Mouse (Mus musculus) kidney, adult 11 months (tissue): ENCODE data around the gene Tbc1d14.

Source experiments
- DNase-seq: peaks from one replicate; pipeline ENCODE4 v3.0.0; 2022

Tbc1d14 gene

DNA sequence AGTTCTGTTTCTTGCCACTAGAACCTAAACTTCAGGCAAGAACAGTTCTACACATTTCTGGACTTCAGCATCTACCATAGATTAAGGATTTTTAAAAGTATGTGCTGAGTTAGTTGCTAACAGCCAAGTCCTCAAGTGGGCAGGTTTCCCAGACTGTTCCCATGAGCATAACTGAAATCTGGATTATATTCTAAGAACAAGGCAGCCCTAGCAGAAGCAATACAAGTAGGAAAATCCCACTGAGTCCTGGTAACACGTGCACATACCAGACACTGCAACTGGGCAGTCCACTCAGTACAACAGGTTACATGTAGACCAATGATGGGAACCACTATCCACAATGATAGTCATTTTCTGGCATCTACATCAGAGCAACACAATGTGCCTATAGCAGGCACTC, 17.3 kb downstream of the Tbc1d14 start:
- no peak for DNase-seq

DNA sequence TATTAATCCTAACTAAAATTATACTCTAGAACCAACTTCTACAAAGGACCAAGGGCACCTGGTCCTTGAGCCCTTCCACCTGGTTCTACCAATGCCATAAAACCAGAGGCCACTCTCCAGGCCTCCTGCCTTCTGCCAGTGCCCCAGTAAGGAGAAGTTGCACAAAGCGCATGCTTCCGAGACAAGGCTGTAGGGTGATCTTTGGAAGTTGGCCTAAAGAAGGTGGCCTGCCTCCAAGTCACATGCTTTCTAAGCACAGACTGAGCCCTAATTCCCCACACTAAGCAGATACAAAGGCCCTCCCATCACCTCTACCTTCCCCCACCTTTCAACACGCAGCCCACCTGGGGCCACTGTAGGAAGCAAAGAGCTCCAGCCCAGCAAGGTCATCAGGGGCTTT, 17.8 kb downstream of the Tbc1d14 start:
- DNase-seq, result peak; percentile 92

DNA sequence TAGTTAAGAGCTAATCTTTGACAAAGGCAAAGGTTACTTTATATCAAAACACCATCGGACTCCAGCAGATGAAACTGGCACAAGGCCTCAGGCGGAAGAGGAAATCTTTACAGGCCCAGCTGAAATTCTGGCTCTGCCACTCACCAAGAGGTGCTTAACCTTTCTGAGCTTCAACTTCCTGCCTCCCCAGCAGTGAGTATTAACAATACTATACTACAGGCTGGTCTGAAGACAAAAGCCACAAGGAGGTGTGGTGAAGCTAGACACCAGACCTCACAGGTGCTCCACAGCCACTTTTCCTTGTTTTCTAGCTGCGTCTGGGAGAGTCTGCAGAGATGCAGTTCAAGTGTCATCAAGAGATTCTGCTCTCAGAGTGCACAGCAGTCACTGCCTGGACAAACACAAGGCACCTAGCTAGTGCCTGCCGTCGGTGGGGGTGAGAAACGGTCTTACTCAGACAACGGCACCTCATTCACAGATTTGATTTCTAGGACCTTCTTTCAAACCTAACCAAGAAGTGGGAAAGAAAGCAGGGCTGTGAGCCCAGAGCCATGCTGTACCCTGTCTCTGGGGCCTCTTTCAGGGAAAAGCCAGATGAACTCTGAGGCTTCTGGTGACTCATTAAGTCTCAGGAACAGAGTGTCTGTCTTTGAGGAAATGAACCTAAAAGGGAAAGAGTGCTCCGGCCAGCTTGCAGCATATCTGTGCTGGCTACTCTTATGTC, 18.8 kb downstream of the Tbc1d14 start:
- DNase-seq, result no peak

DNA sequence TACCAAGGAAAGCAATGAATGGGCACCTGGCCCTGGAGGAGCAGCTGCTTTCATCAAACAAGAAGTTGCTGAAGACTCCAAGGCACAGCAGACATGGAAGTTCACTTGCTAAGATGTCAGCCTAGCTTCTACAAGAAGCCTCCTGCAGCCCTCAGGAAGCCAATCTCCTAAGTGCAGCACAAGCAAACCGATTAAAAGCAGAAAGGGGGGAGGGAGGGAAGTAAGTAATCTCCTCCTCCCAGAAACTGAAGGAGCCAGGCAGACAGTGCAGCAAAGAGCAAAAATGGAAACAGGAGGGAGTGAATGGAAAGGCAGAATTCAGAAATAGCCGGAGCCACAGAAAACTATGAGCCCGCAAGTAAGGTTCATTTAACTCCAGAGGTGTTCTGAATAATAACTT, 19.7 kb downstream of the Tbc1d14 start:
- no peak for DNase-seq

DNA sequence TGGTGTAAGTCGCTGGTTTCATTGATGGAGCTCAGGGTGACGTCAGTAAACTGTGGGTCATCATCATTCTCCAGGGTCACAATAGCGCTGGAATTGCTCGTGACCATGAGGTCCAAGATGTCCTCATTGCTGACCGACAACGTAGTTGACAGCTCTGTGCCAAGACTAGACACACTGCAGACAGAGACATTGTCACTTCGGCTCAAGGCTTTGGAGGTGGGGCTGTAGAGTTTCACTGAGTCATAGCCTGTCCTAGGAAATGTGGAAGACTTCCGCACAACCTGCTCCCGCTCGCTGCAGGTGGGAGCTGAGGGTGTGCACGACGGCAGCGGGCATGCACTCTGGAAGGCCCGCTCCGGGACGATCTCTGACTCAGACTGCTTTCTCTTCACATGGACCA, 21.7 kb downstream of the Tbc1d14 start:
- DNase-seq, result no peak

DNA sequence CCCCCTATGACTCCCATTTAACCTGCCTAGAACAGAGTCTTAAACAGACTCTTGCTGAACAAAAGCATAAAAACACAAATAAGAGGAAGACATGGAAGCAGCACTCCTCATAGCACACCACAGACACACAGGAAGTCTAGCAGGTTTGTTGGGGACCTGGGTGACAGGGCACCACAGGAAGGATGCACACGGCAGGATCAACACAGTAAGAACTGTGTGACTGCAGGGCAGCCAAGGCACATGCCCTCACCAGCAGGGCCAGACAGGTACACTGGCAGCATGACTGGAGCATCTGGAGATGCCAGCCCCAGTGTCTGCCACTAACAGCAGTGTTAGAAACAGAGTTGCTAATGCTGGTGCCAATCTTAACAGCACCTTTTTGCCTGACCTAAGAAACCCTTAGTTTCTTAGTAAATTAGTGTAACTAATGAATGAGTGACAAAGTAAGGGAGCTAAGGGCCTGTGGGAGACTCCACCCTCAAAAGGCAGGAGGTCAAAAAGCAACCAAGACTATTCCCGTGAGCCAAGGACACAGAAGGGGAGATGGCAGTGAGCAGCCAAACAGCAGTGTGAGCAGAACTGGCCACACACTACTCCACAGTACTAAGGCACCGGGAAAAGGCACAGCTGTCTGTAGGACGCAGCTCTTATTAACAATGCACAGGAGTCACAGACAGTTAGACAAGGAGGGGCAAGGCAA, 22.4 kb downstream of the Tbc1d14 start:
- peak; percentile 71 for DNase-seq

DNA sequence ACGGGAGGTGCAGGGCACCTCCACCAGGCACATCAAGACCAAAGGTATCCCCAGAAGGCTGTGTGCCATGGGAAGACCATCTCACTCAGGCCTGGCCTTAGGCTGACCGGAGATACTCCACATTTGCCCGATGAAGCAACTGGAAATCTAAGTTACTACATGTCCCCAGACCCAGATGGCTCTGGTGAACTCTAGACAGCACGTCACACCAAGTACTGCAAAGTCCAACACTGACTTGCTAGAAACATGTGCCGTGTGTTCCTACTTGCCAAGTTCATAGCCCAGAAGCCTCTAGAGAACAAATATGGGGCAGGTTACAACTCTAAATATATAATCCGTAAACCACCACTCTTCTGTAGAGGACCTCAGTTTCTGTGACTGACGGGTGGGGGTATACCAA, 23.0 kb downstream of the Tbc1d14 start:
- no peak for DNase-seq

DNA sequence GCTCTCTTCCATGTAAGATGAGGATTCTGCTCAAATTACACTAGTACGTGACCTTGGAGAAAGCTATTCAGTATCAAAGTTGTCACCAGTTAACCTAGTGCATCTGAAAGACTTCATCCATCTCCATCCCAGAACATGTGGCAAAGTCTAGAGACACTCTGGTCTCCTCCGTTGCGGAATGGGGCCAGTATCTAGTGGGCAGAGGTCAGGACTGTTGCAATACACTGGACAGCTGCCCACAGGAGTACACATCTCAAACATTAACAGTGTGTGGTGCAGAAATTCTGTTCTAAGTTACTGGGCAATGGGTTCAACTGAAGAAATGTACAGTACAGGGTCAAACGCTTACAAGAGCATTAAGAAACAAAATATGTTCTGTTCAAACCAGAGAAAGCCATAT, 25.0 kb downstream of the Tbc1d14 start:
- peak; percentile 88 for DNase-seq

DNA sequence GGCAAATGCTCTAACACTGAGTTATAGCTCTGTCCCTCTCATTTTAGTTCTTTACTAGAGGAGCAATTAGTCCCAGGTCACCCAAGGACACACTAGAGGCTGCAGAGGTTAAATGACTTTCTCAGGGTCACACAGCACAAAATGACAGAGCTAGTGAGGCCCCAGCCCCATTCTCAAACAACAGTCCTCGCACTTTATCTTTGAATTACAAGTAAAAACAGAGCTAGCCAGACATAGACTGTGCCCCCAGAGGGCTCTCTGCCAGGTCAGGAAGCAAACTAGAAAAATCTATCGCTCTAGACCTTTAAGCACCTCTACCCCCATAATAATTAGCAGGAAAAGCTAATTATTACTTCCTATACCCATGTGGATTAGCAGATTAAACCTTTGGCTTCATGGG, 25.4 kb downstream of the Tbc1d14 start:
- peak; percentile 56 for DNase-seq

DNA sequence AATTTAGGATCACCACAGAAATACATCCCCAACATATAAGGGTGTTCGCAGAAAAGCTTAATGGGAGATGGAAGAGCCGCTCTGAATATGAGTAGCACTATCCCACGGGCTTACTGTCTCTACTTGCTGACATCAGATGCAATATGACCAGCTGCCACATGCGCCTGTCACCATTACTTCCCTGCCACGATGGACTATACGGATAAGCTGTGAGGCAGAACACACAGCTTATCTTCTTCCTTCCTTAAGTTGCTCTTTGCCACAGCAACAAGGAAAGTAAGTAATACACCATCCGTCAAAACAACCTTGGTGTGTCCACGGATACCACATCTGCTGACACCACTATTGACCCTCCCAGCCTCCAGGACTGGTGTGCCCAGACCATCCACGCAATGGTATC, 28.5 kb downstream of the Tbc1d14 start:
- no peak for DNase-seq

DNA sequence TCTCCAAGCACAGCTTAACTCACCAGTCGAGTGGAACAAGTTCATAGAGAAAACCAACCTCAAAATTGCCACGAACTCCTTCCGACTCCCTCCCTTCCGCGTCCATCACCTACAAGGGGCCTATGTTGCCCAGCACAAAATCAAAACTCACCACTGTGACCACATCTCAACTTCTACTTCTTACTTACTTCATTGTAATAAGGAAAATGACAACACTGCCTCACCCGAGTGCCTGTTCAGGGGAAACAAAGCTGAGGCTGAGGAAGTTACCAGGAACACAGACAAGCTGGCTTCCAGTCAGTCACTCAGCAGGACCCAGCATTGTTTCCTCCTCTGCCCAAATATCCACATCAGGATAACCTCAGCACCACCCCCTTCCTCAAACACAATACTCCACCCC, 29.3 kb downstream of the Tbc1d14 start:
- no peak for DNase-seq

DNA sequence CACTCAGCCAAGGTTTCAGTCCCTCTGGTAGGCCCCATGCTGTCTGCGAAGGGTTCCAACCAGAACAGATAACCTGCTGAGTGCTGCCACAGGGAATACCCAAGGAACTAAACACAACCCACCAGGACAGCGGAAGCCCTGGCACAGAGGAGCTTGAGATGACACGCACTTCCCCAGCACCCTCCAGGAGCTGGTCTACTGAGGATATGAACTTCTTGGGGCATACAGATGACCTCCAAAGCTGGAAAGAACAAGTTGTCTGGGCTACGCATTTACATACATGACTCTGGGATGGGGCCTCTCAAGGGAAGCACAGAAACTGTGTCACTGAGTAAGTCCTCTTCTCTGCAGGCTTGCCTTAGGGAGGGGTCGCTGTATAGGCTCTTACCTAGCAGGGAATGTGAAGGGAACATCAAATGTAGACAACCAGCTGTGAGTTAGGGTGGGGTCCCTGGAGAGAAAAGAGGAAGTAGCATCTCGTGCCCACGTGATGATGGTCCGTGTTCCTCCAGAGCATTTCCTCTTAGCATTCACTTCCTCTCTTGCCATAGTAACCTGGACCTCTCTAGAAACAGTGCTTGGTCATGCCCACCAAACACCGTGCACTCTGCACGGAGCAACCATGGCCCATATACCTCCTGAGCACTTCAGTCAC, 30.2 kb downstream of the Tbc1d14 start:
- DNase-seq, result no peak

DNA sequence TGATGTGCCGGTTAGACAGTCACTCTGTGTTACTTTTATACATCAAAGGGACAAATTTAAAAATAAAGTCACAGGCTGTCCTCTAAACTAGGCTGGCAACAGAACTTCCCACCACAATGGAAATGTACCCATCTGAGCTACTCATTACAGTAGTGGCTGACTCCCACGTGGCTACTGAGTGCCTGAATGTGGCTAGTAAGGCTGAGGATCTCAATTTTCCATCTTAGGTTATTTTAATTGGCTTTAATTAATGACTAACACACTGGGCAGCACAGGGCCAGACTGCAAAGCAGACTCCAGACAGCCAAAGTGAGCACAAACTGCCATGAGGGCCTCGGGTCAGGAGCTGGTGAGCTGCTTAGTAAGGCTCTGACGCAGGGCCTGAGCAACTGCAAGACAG, 31.6 kb downstream of the Tbc1d14 start:
- DNase-seq, result peak; percentile 88

DNA sequence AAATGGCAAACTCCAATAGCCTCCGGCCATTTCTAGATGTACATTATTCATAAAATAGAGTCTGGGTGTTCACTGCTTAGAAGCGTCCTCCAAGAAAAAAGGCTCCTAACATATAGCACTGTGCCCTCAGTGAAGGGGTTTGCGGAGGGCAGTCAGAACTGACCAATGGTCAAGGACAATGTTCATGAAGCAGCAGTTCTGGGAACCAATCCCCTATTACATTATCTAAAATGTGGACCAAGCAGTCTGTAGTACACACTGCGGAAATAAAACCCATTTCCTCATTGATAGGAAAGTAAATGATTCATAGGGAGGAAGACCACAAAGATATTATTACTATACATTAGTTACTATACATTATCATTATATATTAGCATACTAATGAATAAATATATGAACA, 32.6 kb downstream of the Tbc1d14 start:
- DNase-seq, result no peak

DNA sequence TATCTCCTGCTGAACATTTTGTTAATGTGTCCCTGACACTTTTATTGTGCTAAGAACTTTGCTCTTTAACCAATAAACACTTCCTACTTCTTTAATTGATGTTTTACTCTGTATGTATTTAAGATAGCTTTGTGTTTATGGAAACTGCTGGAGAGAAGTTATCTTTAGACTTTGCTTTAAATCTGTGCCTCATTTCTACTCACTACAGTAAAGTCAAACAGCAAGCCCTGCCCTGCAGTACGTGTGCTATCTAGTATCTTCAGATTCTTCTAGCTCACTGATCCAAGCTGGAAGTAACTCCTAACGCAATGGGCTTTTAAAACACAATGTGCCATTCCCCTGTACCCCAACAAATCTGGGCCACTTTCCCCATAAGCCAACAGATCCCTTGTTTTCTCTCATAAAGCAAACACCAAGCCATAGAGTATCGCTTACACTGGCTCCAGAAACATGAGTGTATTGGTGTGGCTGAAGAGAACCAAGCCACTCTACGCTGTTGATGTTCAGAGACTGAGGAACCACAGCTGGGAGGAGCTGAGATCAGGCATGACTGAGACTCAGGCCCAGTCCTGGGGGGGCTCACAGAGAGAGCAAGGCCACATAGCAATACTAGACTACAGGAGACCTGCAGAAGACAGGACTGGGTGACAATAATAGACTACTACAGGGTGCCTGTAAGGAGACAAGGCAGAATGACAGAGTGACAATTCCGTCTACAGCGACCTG, 33.4 kb downstream of the Tbc1d14 start:
- no peak for DNase-seq

DNA sequence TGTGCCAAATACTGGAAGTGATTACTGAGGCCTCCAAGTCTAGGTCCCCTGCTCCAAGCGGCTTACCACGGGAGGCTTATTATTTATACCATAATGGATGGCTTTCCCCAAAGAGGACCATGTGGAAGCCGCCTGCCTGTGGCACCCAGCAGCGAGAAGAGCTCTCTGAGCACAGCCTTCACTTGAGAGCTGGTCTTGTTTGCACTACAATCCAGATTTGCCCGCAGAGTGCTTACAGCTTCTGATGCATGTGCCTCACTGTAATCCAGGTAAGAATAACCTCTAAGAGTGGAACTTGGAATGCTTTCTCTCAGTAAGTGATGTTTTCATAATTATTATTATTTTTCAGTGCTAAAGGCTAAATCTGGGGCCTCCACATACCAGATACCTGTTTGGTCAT, 34.0 kb downstream of the Tbc1d14 start:
- no peak for DNase-seq

DNA sequence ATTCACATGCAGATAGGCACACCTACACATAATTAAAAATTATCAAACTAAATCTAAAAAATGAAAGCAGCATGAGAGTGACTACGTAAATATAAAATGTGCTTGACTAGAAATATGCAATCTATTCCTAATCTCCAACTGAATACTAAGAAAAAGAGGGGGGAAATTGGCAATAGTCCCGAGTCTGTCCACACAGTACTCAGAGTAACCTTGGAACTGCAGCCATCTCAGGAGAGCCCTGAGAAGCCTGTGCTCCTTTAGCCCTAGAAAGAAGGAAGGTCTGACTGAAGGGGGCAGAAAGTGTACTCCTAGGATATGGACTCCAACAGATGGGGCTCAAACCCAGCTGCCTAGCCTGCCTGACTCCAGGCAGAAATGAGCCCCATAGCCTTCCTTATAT, 34.5 kb downstream of the Tbc1d14 start:
- no peak for DNase-seq

DNA sequence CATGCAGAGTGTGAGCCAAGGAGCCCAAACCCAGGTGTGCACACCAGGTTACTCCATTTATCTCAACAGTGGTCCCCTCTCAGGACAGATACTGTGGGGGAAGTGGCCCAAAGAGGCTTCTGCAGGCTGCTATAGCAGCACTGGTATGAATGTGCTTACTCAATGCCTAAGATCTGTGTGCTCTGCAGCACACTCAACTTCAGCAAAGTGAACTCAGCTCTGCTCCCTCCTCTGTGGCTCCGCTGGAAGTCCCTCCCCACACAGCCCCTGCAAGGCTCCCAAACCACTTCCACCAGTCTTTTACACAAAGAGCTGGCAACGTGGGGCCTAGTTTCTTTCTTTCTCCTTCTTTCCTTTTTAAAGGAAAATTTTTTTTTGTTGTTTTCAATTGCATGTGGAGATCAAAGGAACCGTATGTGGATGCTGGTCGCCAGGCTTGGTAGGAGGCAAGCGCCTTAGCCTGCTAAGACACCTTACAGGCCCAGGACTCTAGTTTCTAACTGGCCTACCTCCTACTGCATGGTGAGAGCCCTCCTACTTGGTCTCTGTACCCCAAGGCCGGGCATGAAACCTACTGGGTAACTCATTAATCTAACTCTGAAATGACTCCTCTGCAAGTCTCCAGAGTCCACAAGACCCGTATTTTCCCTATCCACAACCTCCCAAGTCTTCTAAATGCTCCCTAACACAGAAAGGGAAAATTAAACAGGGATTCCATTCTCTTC, 35.3 kb downstream of the Tbc1d14 start:
- peak; percentile 86 for DNase-seq

DNA sequence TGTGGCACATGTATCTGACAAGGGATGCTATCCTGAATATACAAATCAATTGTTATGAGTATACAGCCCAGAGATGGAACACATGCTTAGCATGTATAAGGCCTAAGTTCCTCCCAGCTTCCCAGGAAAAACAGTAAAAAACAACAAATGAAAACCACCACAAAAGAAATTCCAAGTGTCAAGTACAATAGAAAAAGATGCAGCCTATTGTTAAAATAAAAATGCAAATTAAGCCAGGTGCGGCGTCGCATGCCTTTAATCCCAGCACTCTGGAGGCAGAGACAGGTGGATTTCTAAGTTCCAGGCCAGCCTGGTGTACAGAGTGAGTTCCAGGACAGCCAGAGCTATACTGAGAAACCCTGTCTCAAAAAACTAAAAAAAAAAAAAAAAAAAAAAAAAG, 36.2 kb downstream of the Tbc1d14 start:
- no peak for DNase-seq

DNA sequence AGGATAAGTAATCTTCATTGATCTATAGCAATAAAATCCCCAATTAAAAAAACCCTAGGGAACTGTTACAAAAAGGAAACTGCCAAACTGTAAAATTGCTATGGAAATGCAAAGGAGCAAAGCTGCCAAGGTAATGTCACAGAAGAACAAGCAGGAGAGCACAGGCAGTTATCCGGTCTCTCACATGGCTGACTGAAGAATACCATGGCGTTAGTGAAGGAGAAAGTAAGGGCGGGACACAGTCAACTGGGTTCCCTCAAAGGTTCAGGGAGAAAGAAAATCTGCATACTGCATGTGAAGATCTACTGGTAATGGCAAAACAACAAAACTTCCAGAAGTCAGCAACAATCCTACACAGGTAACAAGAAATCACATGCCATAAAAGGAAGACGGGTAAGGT, 36.8 kb downstream of the Tbc1d14 start:
- DNase-seq, result peak; percentile 76

DNA sequence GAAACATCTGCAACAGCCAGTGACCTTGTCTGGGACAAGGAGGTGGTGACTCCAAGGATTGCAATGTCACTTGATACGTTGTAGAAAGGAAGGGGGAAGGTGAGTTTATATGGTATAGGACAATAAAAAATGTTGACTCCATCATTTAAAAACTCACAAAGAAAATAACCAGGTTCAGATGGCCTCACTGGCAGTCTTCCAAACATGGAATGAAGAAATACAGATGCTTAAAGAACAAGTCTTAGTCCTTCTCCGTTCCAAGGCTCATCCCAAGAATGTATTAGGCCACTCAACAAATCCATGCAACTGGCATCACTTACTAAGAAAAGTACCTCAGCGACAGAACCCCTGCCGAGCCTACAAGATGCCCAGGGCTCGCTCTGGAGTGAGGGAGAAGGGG, 38.6 kb downstream of the Tbc1d14 start:
- DNase-seq, result no peak

DNA sequence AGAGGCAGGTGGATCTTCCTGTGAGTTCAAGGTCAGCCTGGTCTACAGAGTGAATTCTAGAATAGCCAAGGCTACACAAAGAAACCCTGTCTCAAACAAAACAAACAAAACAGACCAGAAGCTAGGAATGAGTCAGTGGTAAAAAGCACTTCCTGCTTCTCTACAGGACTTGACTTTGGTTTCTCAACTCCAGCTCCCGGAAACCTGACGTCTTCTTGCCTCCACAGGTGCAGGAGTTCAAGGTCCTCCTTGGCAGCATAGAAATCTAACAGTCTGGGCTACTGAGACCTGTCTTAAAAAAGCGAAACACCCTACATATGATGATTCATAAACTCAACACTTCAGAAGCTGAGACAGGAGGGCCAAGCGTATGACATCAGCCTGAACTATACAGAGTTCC, 39.2 kb downstream of the Tbc1d14 start:
- DNase-seq, result no peak

DNA sequence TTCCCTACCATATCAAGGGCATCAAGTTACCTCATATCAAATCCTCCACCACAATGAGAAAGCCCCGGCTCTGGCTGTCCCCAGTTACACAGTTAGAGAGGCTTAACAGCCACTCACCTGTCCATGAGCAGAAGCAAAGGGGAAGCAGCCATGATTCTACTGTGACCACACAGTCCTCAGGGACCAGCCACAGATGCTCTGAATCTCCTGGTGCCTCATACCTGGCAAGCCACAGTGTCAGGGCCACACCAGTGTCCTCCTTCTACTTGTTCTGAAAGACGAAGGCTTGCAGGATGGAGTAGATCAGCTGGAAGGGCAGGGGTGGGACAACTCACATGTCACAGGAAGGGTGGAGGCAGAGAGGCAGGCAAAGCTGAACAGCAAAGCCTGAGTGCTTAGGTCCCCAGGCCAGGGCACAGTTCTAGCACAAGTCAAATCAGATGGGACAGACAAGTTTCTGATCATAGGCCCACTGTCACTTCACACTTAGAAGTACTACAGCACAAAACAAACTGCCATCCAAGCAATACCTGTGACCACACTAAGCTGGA, 39.9 kb downstream of the Tbc1d14 start:
- no peak for DNase-seq
